Mouse (Mus musculus): ENCODE results near the gene Rph3a. TPM values are rescaled to one million over a fixed set of nuclear protein-coding genes. Genes with fewer than 3 reads are reported as not detected.

Rph3a gene
- polyA plus RNA-seq, 1 experiment from 2014 or later, result 0.06 TPM

DNA sequence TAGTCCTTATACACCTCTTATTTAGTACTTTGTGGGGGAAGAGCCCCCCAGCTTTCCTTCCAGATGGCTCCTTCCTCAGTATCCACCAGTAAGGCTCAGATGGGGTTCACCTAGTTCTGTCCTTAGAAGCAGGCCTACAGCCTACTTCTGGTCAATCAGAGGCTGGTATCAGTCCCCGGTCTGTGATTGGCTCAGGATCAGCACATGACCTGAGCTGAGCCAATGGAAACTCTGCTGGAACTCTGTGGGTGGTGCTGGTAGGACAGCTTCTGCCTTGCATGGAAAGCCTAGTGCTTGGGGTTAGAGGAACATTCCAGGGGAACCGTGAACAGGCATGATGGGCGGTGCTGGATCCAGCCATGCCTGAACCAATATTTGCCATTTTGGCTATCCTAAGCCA is 21.5 kb downstream of the Rph3a start:
- WGBS, result 81% methylated on average over 3 of the region's 3 CpGs
- Histone ChIP-seq H3K9me3 (replicated peaks; ENCODE audit: control insufficient read depth, low read length) (no peaks in the 10 kb centered on the region), H3K4me3 (replicated peaks; ENCODE audit: low read length) (no peak overlapping the region), H3K4me2 (ENCODE audit: low read depth, low read length) (no peak overlapping the region), H3K27ac (ENCODE audit: low read length) (no peak overlapping the region), H3K4me1 (ENCODE audit: control insufficient read depth, insufficient read depth, low read length) (no peaks in the 10 kb centered on the region), H3K9ac (ENCODE audit: low read length) (no peak overlapping the region), H3K27me3 (ENCODE audit: control insufficient read depth, insufficient read depth, low read length) (no peaks in the 10 kb centered on the region), H3K36me3 (ENCODE audit: control insufficient read depth, insufficient read depth, low read length) (no peaks in the 10 kb centered on the region)
- no peak for ATAC-seq (ENCODE audit: insufficient read depth, low FRiP score)

DNA sequence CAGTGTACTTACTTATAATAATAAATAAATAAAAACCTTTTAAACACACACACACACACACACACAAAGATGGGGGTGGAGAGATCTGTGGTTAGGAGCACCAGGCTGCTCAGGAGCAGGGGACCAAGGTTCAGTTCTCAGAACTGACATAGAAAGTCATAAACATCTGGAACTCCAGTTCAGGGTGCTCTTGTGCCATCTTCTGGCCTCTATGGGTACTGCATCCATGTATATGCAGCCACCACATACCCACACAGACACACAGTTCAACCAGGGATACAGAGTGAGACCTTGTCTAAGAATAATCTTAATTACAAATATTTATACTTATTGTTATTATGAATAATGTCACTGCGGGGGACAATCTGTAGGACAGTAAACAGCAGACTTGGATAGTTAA is 26.9 kb downstream of the Rph3a start:
- Histone ChIP-seq H3K4me1 (ENCODE audit: control insufficient read depth, insufficient read depth, low read length) (no peaks in the 10 kb centered on the region), H3K4me2 (ENCODE audit: low read depth, low read length) (no peak overlapping the region), H3K27ac (ENCODE audit: low read length) (no peak overlapping the region), H3K9ac (ENCODE audit: low read length) (no peak overlapping the region), H3K36me3 (ENCODE audit: control insufficient read depth, insufficient read depth, low read length) (no peaks in the 10 kb centered on the region), H3K9me3 (replicated peaks; ENCODE audit: control insufficient read depth, low read length) (peaks cover 3% of the 10 kb centered on the region; the same call in 1 of the 2 replicates), H3K4me3 (replicated peaks; ENCODE audit: low read length) (no peak overlapping the region), H3K27me3 (ENCODE audit: control insufficient read depth, insufficient read depth, low read length) (no peaks in the 10 kb centered on the region)
- ATAC-seq (ENCODE audit: insufficient read depth, low FRiP score), result no peak
- WGBS, result 81% methylated on average over 1 of the region's 1 CpGs

DNA sequence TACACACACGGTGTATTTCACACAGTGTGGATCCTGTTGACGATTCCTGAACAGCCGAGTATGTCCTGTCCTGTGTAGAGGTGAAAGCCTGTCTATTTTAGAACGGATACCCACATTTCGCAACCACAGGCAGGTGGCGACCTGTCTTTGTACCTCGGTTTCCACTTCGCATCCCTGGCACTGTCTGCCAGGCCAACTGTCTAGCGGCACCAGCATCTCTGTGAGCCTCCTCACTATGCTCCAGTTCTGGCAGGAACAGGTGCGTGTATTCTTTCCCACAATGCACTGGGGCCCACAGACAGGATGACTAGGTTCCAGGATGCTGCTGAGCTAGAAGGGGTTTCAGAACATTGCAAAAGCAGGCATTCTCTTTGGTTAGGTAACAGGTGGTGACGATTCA is 28.7 kb downstream of the Rph3a start:
- Histone ChIP-seq H3K27ac (ENCODE audit: low read length) (no peak overlapping the region), H3K9ac (ENCODE audit: low read length) (no peak overlapping the region), H3K9me3 (replicated peaks; ENCODE audit: control insufficient read depth, low read length) (peaks cover 3% of the 10 kb centered on the region; the same call in 1 of the 2 replicates), H3K36me3 (ENCODE audit: control insufficient read depth, insufficient read depth, low read length) (no peaks in the 10 kb centered on the region), H3K4me2 (ENCODE audit: low read depth, low read length) (no peak overlapping the region), H3K27me3 (ENCODE audit: control insufficient read depth, insufficient read depth, low read length) (no peaks in the 10 kb centered on the region), H3K4me1 (ENCODE audit: control insufficient read depth, insufficient read depth, low read length) (no peaks in the 10 kb centered on the region), H3K4me3 (replicated peaks; ENCODE audit: low read length) (no peak overlapping the region)
- 91% methylated on average over 11 of the region's 11 CpGs for WGBS
- no peak for ATAC-seq (ENCODE audit: insufficient read depth, low FRiP score)

DNA sequence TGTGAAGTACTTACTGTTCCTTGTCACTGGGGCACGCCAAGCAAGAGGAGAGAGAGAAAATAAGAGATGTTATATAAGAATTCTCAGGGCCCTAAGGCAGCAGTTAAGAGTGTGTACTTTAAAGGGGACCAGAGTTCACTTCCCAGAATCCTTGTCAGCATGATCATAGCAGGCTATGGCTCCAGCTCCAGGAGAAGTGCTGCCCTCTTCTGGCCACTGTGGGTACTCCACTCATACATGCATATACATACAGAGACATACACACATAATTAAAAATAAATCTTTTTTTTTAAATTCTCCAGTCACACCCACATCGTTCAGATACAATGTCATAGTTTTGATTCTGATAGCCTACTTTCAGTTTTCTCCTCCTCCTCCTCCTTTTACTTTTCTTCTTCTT is 29.8 kb downstream of the Rph3a start:
- H3K4me1 ChIP-seq (ENCODE audit: control insufficient read depth, insufficient read depth, low read length), result no peaks in the 10 kb centered on the region
- no peak overlapping the region for H3K27ac ChIP-seq (ENCODE audit: low read length)
- no peak overlapping the region for H3K9ac ChIP-seq (ENCODE audit: low read length)
- H3K4me2 ChIP-seq (ENCODE audit: low read depth, low read length), result no peak overlapping the region
- no peaks in the 10 kb centered on the region for H3K36me3 ChIP-seq (ENCODE audit: control insufficient read depth, insufficient read depth, low read length)
- 85% methylated on average over 2 of the region's 2 CpGs for WGBS
- H3K9me3 ChIP-seq (replicated peaks; ENCODE audit: control insufficient read depth, low read length), result peaks cover 3% of the 10 kb centered on the region; the same call in 1 of the 2 replicates
- no peak overlapping the region for H3K4me3 ChIP-seq (replicated peaks; ENCODE audit: low read length)
- ATAC-seq (ENCODE audit: insufficient read depth, low FRiP score), result no peak
- H3K27me3 ChIP-seq (ENCODE audit: control insufficient read depth, insufficient read depth, low read length), result no peaks in the 10 kb centered on the region

DNA sequence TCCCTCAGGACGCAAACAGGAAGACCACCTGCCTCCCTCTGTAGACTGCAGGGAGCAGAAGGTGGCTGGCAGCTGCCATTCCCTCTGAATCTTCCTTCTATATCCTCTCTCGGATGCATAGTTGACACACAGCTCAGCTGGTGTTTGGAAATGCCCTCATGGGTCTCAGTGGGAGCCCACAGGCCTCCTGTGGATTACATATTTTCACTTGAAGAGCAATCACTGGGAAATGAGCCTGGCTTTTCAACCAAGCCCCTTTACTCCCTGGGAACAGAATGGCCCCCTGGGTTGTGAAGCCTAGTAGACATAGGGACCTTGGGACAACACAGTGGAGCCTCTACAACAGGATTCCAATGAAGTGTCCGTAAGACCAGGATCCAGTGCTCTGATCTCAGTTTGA is 33.8 kb downstream of the Rph3a start:
- 47% methylated on average over 3 of the region's 3 CpGs for WGBS
- no peak overlapping the region for H3K27ac ChIP-seq (ENCODE audit: low read length)
- no peak overlapping the region for H3K9ac ChIP-seq (ENCODE audit: low read length)
- H3K4me2 ChIP-seq (ENCODE audit: low read depth, low read length), result no peak overlapping the region
- no peaks in the 10 kb centered on the region for H3K36me3 ChIP-seq (ENCODE audit: control insufficient read depth, insufficient read depth, low read length)
- peaks cover 3% of the 10 kb centered on the region; the same call in 1 of the 2 replicates for H3K9me3 ChIP-seq (replicated peaks; ENCODE audit: control insufficient read depth, low read length)
- no peaks in the 10 kb centered on the region for H3K4me1 ChIP-seq (ENCODE audit: control insufficient read depth, insufficient read depth, low read length)
- no peaks in the 10 kb centered on the region for H3K27me3 ChIP-seq (ENCODE audit: control insufficient read depth, insufficient read depth, low read length)
- no peak for ATAC-seq (ENCODE audit: insufficient read depth, low FRiP score)
- no peak overlapping the region for H3K4me3 ChIP-seq (replicated peaks; ENCODE audit: low read length)

DNA sequence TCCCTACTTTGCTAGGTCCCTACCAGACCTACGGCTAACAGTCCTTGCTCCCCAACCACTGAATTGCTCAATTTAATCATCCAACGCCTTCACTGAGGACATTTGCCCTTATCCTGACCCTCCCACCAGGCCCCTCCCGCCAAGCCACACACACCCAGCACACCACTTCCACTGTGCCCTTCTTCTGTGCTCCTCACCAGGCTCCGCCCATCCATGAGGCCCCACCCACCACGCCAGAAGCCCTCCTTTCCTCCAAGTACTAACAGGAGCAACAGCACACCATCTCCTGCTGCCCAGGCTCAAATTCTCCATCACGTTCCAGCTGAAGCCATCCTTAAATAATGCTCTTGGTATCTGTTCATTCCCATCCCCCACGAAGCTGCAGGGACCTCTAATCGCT is 35.4 kb downstream of the Rph3a start:
- ATAC-seq (ENCODE audit: insufficient read depth, low FRiP score), result no peak
- 47% methylated on average over 8 of the region's 8 CpGs for WGBS
- H3K27ac ChIP-seq (ENCODE audit: low read length), result no peak overlapping the region
- no peak overlapping the region for H3K9ac ChIP-seq (ENCODE audit: low read length)
- H3K9me3 ChIP-seq (replicated peaks; ENCODE audit: control insufficient read depth, low read length), result no peaks in the 10 kb centered on the region
- no peaks in the 10 kb centered on the region for H3K4me1 ChIP-seq (ENCODE audit: control insufficient read depth, insufficient read depth, low read length)
- H3K27me3 ChIP-seq (ENCODE audit: control insufficient read depth, insufficient read depth, low read length), result no peaks in the 10 kb centered on the region
- H3K36me3 ChIP-seq (ENCODE audit: control insufficient read depth, insufficient read depth, low read length), result no peaks in the 10 kb centered on the region
- H3K4me3 ChIP-seq (replicated peaks; ENCODE audit: low read length), result no peak overlapping the region
- no peak overlapping the region for H3K4me2 ChIP-seq (ENCODE audit: low read depth, low read length)

DNA sequence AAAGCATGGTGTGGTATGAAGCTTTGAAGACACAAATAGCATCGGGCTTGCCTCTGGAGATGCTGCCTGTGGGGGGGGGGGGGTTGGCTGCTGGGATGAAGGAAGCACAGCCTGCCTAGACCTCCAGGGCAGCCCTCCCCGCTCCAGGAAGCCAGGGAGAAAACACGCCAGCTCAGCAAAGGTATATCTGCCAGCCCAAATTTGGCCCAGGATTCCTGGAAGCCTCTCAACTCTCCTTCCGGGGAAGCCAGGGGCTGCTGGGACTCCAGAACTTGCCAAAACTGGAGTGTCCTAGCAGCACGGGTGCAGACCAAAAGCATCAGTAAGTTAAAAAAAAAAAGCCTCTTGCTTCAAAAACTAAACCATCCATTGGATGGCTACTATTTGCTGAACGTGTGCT is 37.6 kb downstream of the Rph3a start:
- H3K9me3 ChIP-seq (replicated peaks; ENCODE audit: control insufficient read depth, low read length), result no peaks in the 10 kb centered on the region
- no peaks in the 10 kb centered on the region for H3K27me3 ChIP-seq (ENCODE audit: control insufficient read depth, insufficient read depth, low read length)
- no peak overlapping the region for H3K9ac ChIP-seq (ENCODE audit: low read length)
- H3K36me3 ChIP-seq (ENCODE audit: control insufficient read depth, insufficient read depth, low read length), result no peaks in the 10 kb centered on the region
- no peak for ATAC-seq (ENCODE audit: insufficient read depth, low FRiP score)
- no peak overlapping the region for H3K27ac ChIP-seq (ENCODE audit: low read length)
- no peak overlapping the region for H3K4me3 ChIP-seq (replicated peaks; ENCODE audit: low read length)
- H3K4me1 ChIP-seq (ENCODE audit: control insufficient read depth, insufficient read depth, low read length), result no peaks in the 10 kb centered on the region
- no peak overlapping the region for H3K4me2 ChIP-seq (ENCODE audit: low read depth, low read length)
- 66% methylated on average over 6 of the region's 6 CpGs for WGBS

DNA sequence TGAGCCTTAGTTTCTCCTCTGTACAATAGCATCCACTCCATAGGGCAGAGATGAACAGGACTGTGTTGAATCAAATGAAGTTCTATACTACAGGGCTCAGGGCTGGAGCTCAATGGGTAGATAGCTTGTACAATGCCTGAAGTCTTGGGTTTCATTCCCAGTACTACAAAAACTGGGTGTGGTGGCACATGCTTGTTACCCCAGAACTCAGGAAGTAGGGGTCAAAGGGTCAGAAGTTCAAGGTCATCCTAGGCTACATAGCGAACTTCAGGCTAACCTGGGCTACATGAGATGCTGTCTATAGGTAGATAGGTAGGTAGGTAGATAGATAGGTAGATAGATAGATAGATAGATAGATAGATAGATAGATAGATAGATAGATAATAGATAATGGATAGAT is 38.6 kb downstream of the Rph3a start:
- Histone ChIP-seq H3K9ac (ENCODE audit: low read length) (no peak overlapping the region), H3K27ac (ENCODE audit: low read length) (no peak overlapping the region), H3K27me3 (ENCODE audit: control insufficient read depth, insufficient read depth, low read length) (no peaks in the 10 kb centered on the region), H3K4me1 (ENCODE audit: control insufficient read depth, insufficient read depth, low read length) (no peaks in the 10 kb centered on the region), H3K9me3 (replicated peaks; ENCODE audit: control insufficient read depth, low read length) (no peaks in the 10 kb centered on the region), H3K4me3 (replicated peaks; ENCODE audit: low read length) (no peak overlapping the region), H3K4me2 (ENCODE audit: low read depth, low read length) (no peak overlapping the region), H3K36me3 (ENCODE audit: control insufficient read depth, insufficient read depth, low read length) (no peaks in the 10 kb centered on the region)
- WGBS, result 74% methylated on average over 1 of the region's 1 CpGs
- no peak for ATAC-seq (ENCODE audit: insufficient read depth, low FRiP score)

DNA sequence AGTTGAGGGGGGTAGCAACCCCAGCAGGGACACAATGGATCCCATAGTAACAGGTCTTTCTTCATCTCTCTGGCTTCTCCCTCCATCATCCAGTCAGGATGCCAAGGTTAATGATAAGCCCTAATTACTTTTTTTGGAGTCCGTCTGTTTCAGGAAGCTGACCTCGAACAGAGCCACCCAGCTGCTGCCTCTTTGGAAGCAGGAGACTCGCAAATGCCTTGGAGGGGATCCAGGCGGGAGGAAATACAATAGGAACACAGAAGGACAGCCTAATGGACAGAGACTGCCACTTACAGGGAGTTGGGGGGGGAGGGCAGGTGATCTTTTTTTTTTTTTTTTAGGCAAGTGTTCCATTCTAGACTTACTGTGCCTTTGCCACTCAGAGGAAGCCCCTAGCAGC is 40.2 kb downstream of the Rph3a start:
- Histone ChIP-seq H3K27me3 (ENCODE audit: control insufficient read depth, insufficient read depth, low read length) (no peaks in the 10 kb centered on the region), H3K4me3 (replicated peaks; ENCODE audit: low read length) (no peak overlapping the region), H3K9me3 (replicated peaks; ENCODE audit: control insufficient read depth, low read length) (no peaks in the 10 kb centered on the region), H3K36me3 (ENCODE audit: control insufficient read depth, insufficient read depth, low read length) (no peaks in the 10 kb centered on the region), H3K9ac (ENCODE audit: low read length) (no peak overlapping the region), H3K27ac (ENCODE audit: low read length) (no peak overlapping the region), H3K4me1 (ENCODE audit: control insufficient read depth, insufficient read depth, low read length) (no peaks in the 10 kb centered on the region), H3K4me2 (ENCODE audit: low read depth, low read length) (no peak overlapping the region)
- WGBS, result 46% methylated on average over 4 of the region's 4 CpGs
- no peak for ATAC-seq (ENCODE audit: insufficient read depth, low FRiP score)

DNA sequence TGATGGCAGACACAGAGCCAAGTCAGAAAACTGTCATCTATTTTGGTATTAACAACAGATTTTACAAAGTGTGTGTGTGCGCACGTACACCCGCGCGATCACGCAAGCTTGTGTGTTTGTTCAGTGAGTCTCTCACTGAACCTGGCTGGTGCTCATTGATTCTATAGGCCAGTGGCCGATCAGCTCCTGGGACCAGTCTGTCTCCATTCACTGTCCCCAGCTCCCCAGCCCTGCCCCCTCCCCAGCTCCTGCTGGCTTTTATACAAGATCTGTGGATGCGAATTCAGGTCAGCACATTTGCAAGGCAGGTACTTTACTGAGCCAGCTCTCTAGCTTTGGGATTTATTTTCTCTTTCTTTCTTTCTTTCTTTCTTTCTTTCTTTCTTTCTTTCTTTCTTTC is 41.1 kb downstream of the Rph3a start:
- no peaks in the 10 kb centered on the region for H3K36me3 ChIP-seq (ENCODE audit: control insufficient read depth, insufficient read depth, low read length)
- WGBS, result 82% methylated on average over 8 of the region's 8 CpGs
- H3K27me3 ChIP-seq (ENCODE audit: control insufficient read depth, insufficient read depth, low read length), result no peaks in the 10 kb centered on the region
- H3K4me1 ChIP-seq (ENCODE audit: control insufficient read depth, insufficient read depth, low read length), result no peaks in the 10 kb centered on the region
- no peak overlapping the region for H3K4me2 ChIP-seq (ENCODE audit: low read depth, low read length)
- no peak for ATAC-seq (ENCODE audit: insufficient read depth, low FRiP score)
- H3K4me3 ChIP-seq (replicated peaks; ENCODE audit: low read length), result no peak overlapping the region
- no peak overlapping the region for H3K27ac ChIP-seq (ENCODE audit: low read length)
- H3K9me3 ChIP-seq (replicated peaks; ENCODE audit: control insufficient read depth, low read length), result no peaks in the 10 kb centered on the region
- H3K9ac ChIP-seq (ENCODE audit: low read length), result no peak overlapping the region
